ENCODE assay signal across 12 mouse cellular contexts in the genomic region with DNA sequence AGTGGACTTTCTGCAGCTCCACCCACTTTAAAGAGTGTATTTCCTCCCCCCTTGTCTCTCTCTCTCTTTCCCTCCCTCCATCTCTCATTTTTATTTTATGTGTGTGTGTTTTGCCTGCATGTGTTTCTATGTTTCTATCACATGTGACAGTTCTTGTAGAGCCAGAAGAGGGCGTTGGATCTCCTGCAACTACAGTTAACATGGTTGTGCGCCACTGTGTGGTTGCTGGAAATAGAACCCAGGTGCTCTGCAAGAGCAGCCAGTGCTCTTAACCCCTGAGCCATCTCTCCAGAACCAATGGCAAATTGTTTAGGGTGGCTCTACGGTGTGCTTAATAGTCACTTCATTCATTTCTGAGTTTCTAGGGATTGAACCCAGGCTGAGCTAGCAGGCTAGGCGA.
A peak's percentile ranks its signal among the peaks of the same experiment; 100 is the strongest.
DNase-seq lines count a peak whose midpoint lies in the region; ATAC-seq and TF ChIP-seq lines count a peak whose summit lies in the region.
"Had no signal": no experiment of that assay in that cellular context is flagged by ENCODE, and none has a peak within 500 bp of the region (broad histone marks: within the 10 kb centered on the region; RNA-seq: fewer than 3 reads in every experiment).

No protein-coding gene starts in this region.

- ATAC-seq in CD4-positive, CD25-positive, alpha-beta regulatory T cell, adult 4 months, result no peak
- ATAC-seq in kidney, embryonic 15.5 days (replicated peaks; ENCODE audit: low FRiP score), result no peak

- TF ChIP-seq POLR2A in thymus, adult 2 months (IDR thresholded peaks at IDR 0.05; ENCODE audit: control insufficient read depth, extremely low read depth, insufficient read depth, low read length, poor library complexity), result no peak

- H3K4me2 ChIP-seq in kidney, embryonic 15.5 days, result peak overlapping the region; percentile 50; the same call in 1 of the 2 replicates

- H3K27ac ChIP-seq in kidney, embryonic 15.5 days, result peak overlapping the region; percentile 67
- no peak overlapping the region for H3K27ac ChIP-seq in thymus, adult 2 months (ENCODE audit: control insufficient read depth, insufficient read depth, low read length)
- H3K27ac ChIP-seq: neural tube, embryonic 15.5 days had no signal

- no peak for TF ChIP-seq CTCF in thymus, adult 2 months (IDR thresholded peaks at IDR 0.05; ENCODE audit: borderline replicate concordance, control insufficient read depth, extremely low read depth, insufficient read depth, low read length, poor library complexity)

- H3K27me3 ChIP-seq in kidney, embryonic 15.5 days, result no peaks in the 10 kb centered on the region
- H3K27me3 ChIP-seq in thymus, adult 2 months (ENCODE audit: control insufficient read depth, insufficient read depth, low read length), result no peaks in the 10 kb centered on the region
- H3K27me3 ChIP-seq: neural tube, embryonic 15.5 days had no signal

- 74% methylated on average over 4 of the region's 4 CpGs for WGBS in kidney, embryonic 15.5 days
- 81% methylated on average over 4 of the region's 4 CpGs for WGBS in thymus, adult 2 months

- H3K36me3 ChIP-seq in kidney, embryonic 15.5 days, result no peaks in the 10 kb centered on the region
- H3K36me3 ChIP-seq in thymus, adult 2 months (ENCODE audit: control insufficient read depth, insufficient read depth, low read length), result no peaks in the 10 kb centered on the region
- H3K36me3 ChIP-seq: neural tube, embryonic 15.5 days had no signal

- H3K4me1 ChIP-seq in kidney, embryonic 15.5 days, result peaks cover 15% of the 10 kb centered on the region
- peaks cover 7% of the 10 kb centered on the region for H3K4me1 ChIP-seq in thymus, adult 2 months (replicated peaks; ENCODE audit: control insufficient read depth, insufficient read depth, low read length)

- no peak overlapping the region for H3K4me3 ChIP-seq in kidney, embryonic 15.5 days (replicated peaks)
- H3K4me3 ChIP-seq in thymus, adult 2 months (ENCODE audit: control insufficient read depth, insufficient read depth, low read length), result no peak overlapping the region
- H3K4me3 ChIP-seq: neural tube, embryonic 15.5 days had no signal

- H3K9me3 ChIP-seq in kidney, embryonic 15.5 days (replicated peaks), result no peaks in the 10 kb centered on the region
- H3K9me3 ChIP-seq: neural tube, embryonic 15.5 days had no signal

- H3K9ac ChIP-seq in kidney, embryonic 15.5 days, result no peak overlapping the region
- H3K9ac ChIP-seq: neural tube, embryonic 15.5 days had no signal

- peak; percentile 22 for DNase-seq in CD4-positive, CD25-positive, alpha-beta regulatory T cell, adult 2 months (ENCODE audit: low read depth, low spot score)
- no peak for DNase-seq in kidney, postnatal 36 days
- peak; percentile 26 to 34 for DNase-seq in thymus, postnatal 10 days (ENCODE audit: low spot score in 2 of 2)
- no peak for DNase-seq in thymus, adult 2 months
- no peak for DNase-seq in cerebellum, adult 11-12 months
- DNase-seq in heart, postnatal 36 days, result no peak
- DNase-seq: lung, adult 2 months; retina, postnatal 1 day; spleen, adult 18-20 months had no signal

- intact Hi-C loops in heart, postnatal 36 days (cut with DNase I), result no loop called here

Comparison
In these comparisons a context has a peak if more than half of its experiments do, and no peak if none do; other contexts are left out.
1. DNase-seq: peak in CD4-positive, CD25-positive, alpha-beta regulatory T cell, adult 2 months (single experiment) and thymus, postnatal 10 days (2 of 2); none in kidney, postnatal 36 days (0 of 2), thymus, adult 2 months (single experiment), cerebellum, adult 11-12 months (single experiment) and heart, postnatal 36 days (0 of 2).